Comparison of ENCODE assay signal across 9 mouse cellular contexts in genomic region chr11:54101701-54102100, GRCm38 (mm10). TPM values are rescaled to one million over a fixed set of nuclear protein-coding genes. Genes with fewer than 3 reads are reported as not detected.
DNase-seq lines count a peak whose midpoint lies in the region; ATAC-seq and TF ChIP-seq lines count a peak whose summit lies in the region.
"Had no signal": no experiment of that assay in that cellular context is flagged by ENCODE, and none has a peak within 500 bp of the region (broad histone marks: within the 10 kb centered on the region; RNA-seq: fewer than 3 reads in every experiment).

No protein-coding gene starts in this region.

- H3K4me3 ChIP-seq in lung, embryonic 15.5 days, result peak overlapping the region; percentile 56
- H3K4me3 ChIP-seq in forebrain, embryonic 16.5 days (replicated peaks; ENCODE audit: low read length), result no peak overlapping the region; the same call in 1 of the 2 replicates
- peak overlapping the region; percentile 62; the same call in 1 of the 2 replicates for H3K4me3 ChIP-seq in liver, embryonic 12.5 days
- H3K4me3 ChIP-seq in stomach, postnatal 0 days (ENCODE audit: low read depth, low read length), result peak overlapping the region; percentile 69

- H3K9me3 ChIP-seq in lung, embryonic 15.5 days, result no peaks in the 10 kb centered on the region
- no peaks in the 10 kb centered on the region for H3K9me3 ChIP-seq in forebrain, embryonic 16.5 days (ENCODE audit: control insufficient read depth, low read length)
- H3K9me3 ChIP-seq in liver, embryonic 12.5 days (replicated peaks), result no peaks in the 10 kb centered on the region
- H3K9me3 ChIP-seq in stomach, postnatal 0 days (ENCODE audit: control insufficient read depth, low read length), result no peaks in the 10 kb centered on the region

- no peak overlapping the region for H3K27ac ChIP-seq in lung, embryonic 15.5 days
- H3K27ac ChIP-seq in forebrain, embryonic 16.5 days (ENCODE audit: low read length), result no peak overlapping the region
- H3K27ac ChIP-seq in liver, embryonic 12.5 days, result no peak overlapping the region
- no peak overlapping the region for H3K27ac ChIP-seq in stomach, postnatal 0 days (replicated peaks)
- H3K27ac ChIP-seq: liver, embryonic 14.5 days had no signal

- no peaks in the 10 kb centered on the region for H3K36me3 ChIP-seq in lung, embryonic 15.5 days
- H3K36me3 ChIP-seq in forebrain, embryonic 16.5 days (ENCODE audit: control insufficient read depth, insufficient read depth), result no peaks in the 10 kb centered on the region
- H3K36me3 ChIP-seq in liver, embryonic 12.5 days, result no peaks in the 10 kb centered on the region
- H3K36me3 ChIP-seq in stomach, postnatal 0 days (ENCODE audit: control insufficient read depth, insufficient read depth, low read length), result no peaks in the 10 kb centered on the region

- TF ChIP-seq CTCF in stomach, postnatal 0 days (IDR thresholded peaks at IDR 0.05; ENCODE audit: low read depth), result no peak

- H3K4me1 ChIP-seq in lung, embryonic 15.5 days, result peaks cover 11% of the 10 kb centered on the region
- H3K4me1 ChIP-seq in forebrain, embryonic 16.5 days (replicated peaks; ENCODE audit: control insufficient read depth, insufficient read depth, low read length), result peaks cover 10% of the 10 kb centered on the region; the same call in 1 of the 2 replicates
- peaks cover 28% of the 10 kb centered on the region for H3K4me1 ChIP-seq in liver, embryonic 12.5 days
- H3K4me1 ChIP-seq in stomach, postnatal 0 days (replicated peaks; ENCODE audit: control insufficient read depth, insufficient read depth), result 0 out of 2 replicates have a peak, but pooled peaks cover 4% of the 10 kb centered on the region

- peak overlapping the region; percentile 52; the same call in 1 of the 2 replicates for H3K9ac ChIP-seq in lung, embryonic 15.5 days
- no peak overlapping the region for H3K9ac ChIP-seq in forebrain, embryonic 16.5 days (replicated peaks; ENCODE audit: low read depth, low read length)
- no peak overlapping the region for H3K9ac ChIP-seq in liver, embryonic 12.5 days
- peak overlapping the region; percentile 76 for H3K9ac ChIP-seq in stomach, postnatal 0 days (ENCODE audit: low read length)

- 68% methylated on average over 9 of the region's 9 CpGs for WGBS in lung, embryonic 15.5 days
- 79% methylated on average over 9 of the region's 9 CpGs for WGBS in forebrain, embryonic 16.5 days
- whole genome bisulfite sequencing in liver, embryonic 12.5 days (ENCODE audit: insufficient replicate concordance), result 66% methylated on average over 9 of the region's 9 CpGs
- WGBS in stomach, postnatal 0 days, result 69% methylated on average over 9 of the region's 9 CpGs

- peaks cover 11% of the 10 kb centered on the region; the same call in 1 of the 2 replicates for H3K27me3 ChIP-seq in lung, embryonic 15.5 days
- H3K27me3 ChIP-seq in forebrain, embryonic 16.5 days (replicated peaks; ENCODE audit: control insufficient read depth, insufficient read depth, low read length), result no peaks in the 10 kb centered on the region
- H3K27me3 ChIP-seq in liver, embryonic 12.5 days (replicated peaks), result peaks cover 58% of the 10 kb centered on the region
- H3K27me3 ChIP-seq in stomach, postnatal 0 days (ENCODE audit: control insufficient read depth, insufficient read depth, low read length), result no peaks in the 10 kb centered on the region

- H3K4me2 ChIP-seq in lung, embryonic 15.5 days, result peak overlapping the region; percentile 86
- peak overlapping the region; percentile 92 for H3K4me2 ChIP-seq in forebrain, embryonic 16.5 days (ENCODE audit: low read length)
- H3K4me2 ChIP-seq in liver, embryonic 12.5 days, result peak overlapping the region; percentile 90
- peak overlapping the region; percentile 98 for H3K4me2 ChIP-seq in stomach, postnatal 0 days (replicated peaks; ENCODE audit: low read depth)

- DNase-seq in lung, adult 18-20 months, result no peak
- no peak for DNase-seq in stomach, postnatal 0 days (ENCODE audit: low spot score)
- no peak for DNase-seq in adrenal gland, postnatal 10 days
- DNase-seq in cerebellum, postnatal 10 days, result no peak

- no peak for ATAC-seq in lung, embryonic 15.5 days (ENCODE audit: borderline replicate concordance, extremely low read depth, low FRiP score, low TSS enrichment)
- peak; percentile 14; the same call in 1 of the 2 replicates for ATAC-seq in forebrain, embryonic 16.5 days
- ATAC-seq in liver, embryonic 12.5 days, result no peak
- no peak for ATAC-seq in stomach, postnatal 0 days (ENCODE audit: low FRiP score, low TSS enrichment)

- no peak for TF ChIP-seq EP300 in stomach, postnatal 0 days (optimal IDR thresholded peaks at IDR 0.05)

RNA-seq across cellular contexts. Expression of gene P4ha2, which starts 1.8 kb away (rescaled TPM):
- 37.7 and 38.4 TPM in 2 replicates for polyA plus RNA-seq in lung, embryonic 15.5 days (2015; fragmentation: Nextera tagmentation; extraction: Ambion mirVana)
- polyA plus RNA-seq in forebrain, embryonic 16.5 days (2015; fragmentation: Nextera tagmentation; extraction: Ambion mirVana), result 6.8 and 8.6 TPM in 2 replicates
- polyA plus RNA-seq in liver, embryonic 12.5 days (2016; fragmentation: Nextera tagmentation; extraction: Ambion mirVana), result 9.9 and 10.3 TPM in 2 replicates
- 28.4 and 30.2 TPM in 2 replicates for polyA plus RNA-seq in stomach, postnatal 0 days (2015; fragmentation: Nextera tagmentation; extraction: Ambion mirVana)
- 10 to 100 TPM; 18.6 to 20.1 TPM for total RNA-seq in adrenal gland, postnatal 10 days (2021)
- polyA plus RNA-seq: erythroblast, embryonic 14.5 days had no signal

RNA-seq across cellular contexts. Expression of gene Pdlim4, which starts 32.9 kb away (rescaled TPM):
- polyA plus RNA-seq in lung, embryonic 15.5 days (2015; fragmentation: Nextera tagmentation; extraction: Ambion mirVana), result 13.0 and 16.4 TPM in 2 replicates
- 45.3 and 49.5 TPM in 2 replicates for polyA plus RNA-seq in forebrain, embryonic 16.5 days (2015; fragmentation: Nextera tagmentation; extraction: Ambion mirVana)
- 4.4 and 4.9 TPM in 2 replicates for polyA plus RNA-seq in liver, embryonic 12.5 days (2016; fragmentation: Nextera tagmentation; extraction: Ambion mirVana)
- 55.5 and 58.6 TPM in 2 replicates for polyA plus RNA-seq in stomach, postnatal 0 days (2015; fragmentation: Nextera tagmentation; extraction: Ambion mirVana)
- total RNA-seq in adrenal gland, postnatal 10 days (2021), result 10 to 100 TPM; 14.3 to 23.9 TPM

Comparison
In these comparisons a context has a peak if more than half of its experiments do, and no peak if none do; other contexts are left out.
1. H3K9ac ChIP-seq: peak in lung, embryonic 15.5 days (single experiment) and stomach, postnatal 0 days (single experiment); none in forebrain, embryonic 16.5 days (single experiment) and liver, embryonic 12.5 days (single experiment).
2. Peak in every context shown above with its lines, with median percentiles within 50 percentile points of each other: H3K4me2 ChIP-seq.